Mouse (Mus musculus) MEL (cell line): ENCODE measurements around the gene Dolpp1. TPM values are rescaled to one million over a fixed set of nuclear protein-coding genes. Genes with fewer than 3 reads are reported as not detected.

Experiments
- DNase-seq: peaks from one replicate; pipeline ENCODE4 v3.0.0; 2011; ENCODE audit warnings: low read depth, low spot score
- H3K27ac ChIP-seq: 2 replicates; pipeline ENCODE4 v1.5.1; 2012; ENCODE audit warnings: low read depth, mild to moderate bottlenecking, control low read depth, low read length, moderate library complexity; ENCODE audit not compliant: control insufficient read depth
- H3K27me3 ChIP-seq, 2 experiments: fragments of 150-350 bp in 1 of 2; sonication (generic) in 1 of 2; 2 replicates each; pipeline ENCODE4 v1.6.1; 2012; ENCODE audit warnings: low read length in 2 of 2, mild to moderate bottlenecking in 2 of 2, improper control_type of control experiment in 1 of 2, moderate library complexity in 1 of 2; ENCODE audit not compliant: insufficient read depth in 2 of 2, control insufficient read depth in 1 of 2
- H3K36me3 ChIP-seq, 2 experiments: 2 replicates each; pipeline ENCODE4 v1.6.1; 2012 to 2014; ENCODE audit warnings: low read length in 2 of 2, improper control_type of control experiment in 1 of 2, inconsistent platforms in 1 of 2, mild to moderate bottlenecking in 1 of 2; ENCODE audit not compliant: insufficient read depth in 2 of 2, control insufficient read depth in 1 of 2
- H3K4me1 ChIP-seq, 2 experiments: fragments of 150-350 bp in 1 of 2; sonication (generic) in 1 of 2; 2 replicates each; pipeline ENCODE4 v1.6.1; 2012; ENCODE audit warnings: low read length in 2 of 2, improper control_type of control experiment in 1 of 2, mild to moderate bottlenecking in 1 of 2; ENCODE audit not compliant: insufficient read depth in 2 of 2, control insufficient read depth in 1 of 2
- H3K4me3 ChIP-seq, 2 experiments: fragments of 150-350 bp in 1 of 2; sonication (generic) in 1 of 2; 2 replicates each; pipeline ENCODE4 v1.5.1; 2012; ENCODE audit warnings: low read depth in 2 of 2, low read length in 2 of 2, mild to moderate bottlenecking in 2 of 2, moderate library complexity in 2 of 2, control low read depth in 1 of 2, improper control_type of control experiment in 1 of 2; ENCODE audit not compliant: control insufficient read depth in 1 of 2, insufficient read depth in 1 of 2
- H3K79me2 ChIP-seq: 2 replicates; pipeline ENCODE4 v1.6.1; 2012; ENCODE audit warnings: mild to moderate bottlenecking, low read length, moderate library complexity; ENCODE audit not compliant: control insufficient read depth, poor library complexity, insufficient read depth
- H3K9ac ChIP-seq: 2 replicates; pipeline ENCODE4 v1.6.1; 2012; ENCODE audit warnings: low read depth, mild to moderate bottlenecking, control low read depth, low read length, moderate library complexity; ENCODE audit not compliant: control insufficient read depth, poor library complexity, severe bottlenecking
- H3K9me3 ChIP-seq: fragments of 150-350 bp; sonication (generic); replicated peaks from 2 replicates; pipeline ENCODE4 v1.6.1; 2012; ENCODE audit warnings: mild to moderate bottlenecking, low read length, improper control_type of control experiment, moderate library complexity; ENCODE audit not compliant: insufficient read depth
- BHLHE40 ChIP-seq: IDR thresholded peaks from 2 replicates; pipeline ENCODE4 v1.6.1; 2012; ENCODE audit warnings: low read depth, mild to moderate bottlenecking, inconsistent platforms, low read length, improper control_type of control experiment, borderline replicate concordance
- CHD1 ChIP-seq: IDR thresholded peaks from 2 replicates; pipeline ENCODE4 v1.6.1; 2012; ENCODE audit warnings: low read depth, mild to moderate bottlenecking, inconsistent platforms, low read length, improper control_type of control experiment
- CHD2 ChIP-seq: IDR thresholded peaks from 2 replicates; pipeline ENCODE4 v1.6.1; 2011; ENCODE audit warnings: low read length, improper control_type of control experiment
- CTCF ChIP-seq, 3 experiments: IDR thresholded peaks in 2 of 3; conservative IDR thresholded peaks in 1 of 3; 2 replicates each; pipeline ENCODE4 v1.5.1; 2011 to 2012; ENCODE audit warnings: low read length in 3 of 3, low read depth in 2 of 3, mild to moderate bottlenecking in 2 of 3, improper control_type of control experiment in 1 of 3, inconsistent platforms in 1 of 3, mixed read lengths in 1 of 3, moderate library complexity in 1 of 3; ENCODE audit not compliant: control insufficient read depth in 1 of 3, insufficient read depth in 1 of 3, poor library complexity in 1 of 3, severe bottlenecking in 1 of 3
- EP300 ChIP-seq, 2 experiments: IDR thresholded peaks; 2 replicates each; pipeline ENCODE4 v1.6.1; 2011; ENCODE audit warnings: improper control_type of control experiment in 2 of 2, low read length in 2 of 2, low read depth in 1 of 2, mild to moderate bottlenecking in 1 of 2
- GATA1 ChIP-seq: IDR thresholded peaks from 2 replicates; pipeline ENCODE4 v1.6.1; 2011; ENCODE audit warnings: low read depth, low read length, improper control_type of control experiment
- HCFC1 ChIP-seq: IDR thresholded peaks from 2 replicates; pipeline ENCODE4 v1.6.1; 2012; ENCODE audit warnings: low read depth, mild to moderate bottlenecking, inconsistent platforms, low read length, improper control_type of control experiment, moderate library complexity
- MAFK ChIP-seq: IDR thresholded peaks from 2 replicates; pipeline ENCODE4 v1.6.1; 2011; ENCODE audit warnings: low read depth, mild to moderate bottlenecking, low read length, improper control_type of control experiment, borderline replicate concordance
- MXI1 ChIP-seq: IDR thresholded peaks from 2 replicates; pipeline ENCODE4 v1.6.1; 2011; ENCODE audit warnings: mild to moderate bottlenecking, low read depth, low read length, improper control_type of control experiment
- NELFE ChIP-seq: IDR thresholded peaks from 2 replicates; pipeline ENCODE4 v1.6.1; 2011; ENCODE audit warnings: low read depth, low read length, improper control_type of control experiment
- NRF1 ChIP-seq: IDR thresholded peaks from 2 replicates; pipeline ENCODE4 v1.6.1; 2014; ENCODE audit warnings: low read depth, mild to moderate bottlenecking, inconsistent platforms, low read length, improper control_type of control experiment, moderate library complexity; ENCODE audit not compliant: poor library complexity, insufficient read depth, severe bottlenecking
- POLR2A ChIP-seq, 2 experiments: IDR thresholded peaks; 2 replicates each; pipeline ENCODE4 v1.6.1; 2011 to 2012; ENCODE audit warnings: low read length in 2 of 2, mild to moderate bottlenecking in 2 of 2, control low read depth in 1 of 2, improper control_type of control experiment in 1 of 2, low read depth in 1 of 2, moderate library complexity in 1 of 2; ENCODE audit not compliant: control insufficient read depth in 1 of 2, insufficient read depth in 1 of 2, poor library complexity in 1 of 2
- POLR2AphosphoS2 ChIP-seq: IDR thresholded peaks from 2 replicates; pipeline ENCODE4 v1.6.1; 2011; ENCODE audit warnings: low read length, improper control_type of control experiment
- POLR2AphosphoS5 ChIP-seq: IDR thresholded peaks from 2 replicates; pipeline ENCODE4 v1.6.1; 2012; ENCODE audit warnings: low read depth, borderline replicate concordance, mild to moderate bottlenecking, inconsistent platforms, low read length, moderate library complexity, mixed read lengths
- RCOR1 ChIP-seq: IDR thresholded peaks from 2 replicates; pipeline ENCODE4 v1.6.1; 2012; ENCODE audit warnings: low read depth, mild to moderate bottlenecking, inconsistent platforms, low read length, improper control_type of control experiment
- SMC3 ChIP-seq: IDR thresholded peaks from 2 replicates; pipeline ENCODE4 v1.6.1; 2011; ENCODE audit warnings: low read depth, low read length, improper control_type of control experiment
- TAL1 ChIP-seq: IDR thresholded peaks from 2 replicates; pipeline ENCODE4 v1.6.1; 2012; ENCODE audit warnings: mild to moderate bottlenecking, inconsistent platforms, low read length, moderate library complexity, mixed read lengths
- TBP ChIP-seq: IDR thresholded peaks from 2 replicates; pipeline ENCODE4 v1.8.0; 2011; ENCODE audit warnings: low read depth, low read length, improper control_type of control experiment
- UBTF ChIP-seq: IDR thresholded peaks from 2 replicates; pipeline ENCODE4 v1.6.1; 2012; ENCODE audit warnings: low read depth, mild to moderate bottlenecking, inconsistent platforms, low read length, improper control_type of control experiment, moderate library complexity, borderline replicate concordance; ENCODE audit not compliant: insufficient read depth
- ZKSCAN1 ChIP-seq: IDR thresholded peaks from 2 replicates; pipeline ENCODE4 v1.6.1; 2012; ENCODE audit warnings: low read depth, mild to moderate bottlenecking, inconsistent platforms, low read length, improper control_type of control experiment, moderate library complexity
- ZMIZ1 ChIP-seq: IDR thresholded peaks from 2 replicates; pipeline ENCODE4 v1.6.1; 2012; ENCODE audit warnings: low read depth, mild to moderate bottlenecking, inconsistent platforms, low read length, improper control_type of control experiment, moderate library complexity
- ZNF384 ChIP-seq: IDR thresholded peaks from 2 replicates; pipeline ENCODE4 v1.6.1; 2012; ENCODE audit warnings: low read depth, mild to moderate bottlenecking, inconsistent platforms, low read length, improper control_type of control experiment
- polyA plus RNA-seq, 2 experiments: library from polyadenylated mRNA; stranded (reverse) in 1 of 2; unstranded in 1 of 2; fragments of >175 nt in 1 of 2; fragments of >200 nt in 1 of 2; gene quantifications; 2 replicates each; pipeline versions ENCODE4 v1.2.1 to v1.2.4; 2012; ENCODE audit warnings: low replicate concordance in 2 of 2, low read depth in 1 of 2; ENCODE audit not compliant: insufficient read length in 2 of 2, insufficient read depth in 1 of 2, missing spikeins in 1 of 2
- total RNA-seq: library from RNA; depleted of rRNA; stranded (reverse); fragments of 300-350 nt; gene quantifications from 2 replicates; pipeline ENCODE4 v1.2.3, GENCODE M21; 2012

The Dolpp1 gene
- total and polyA plus RNA-seq, 3 experiments = 28.0 to 37.5 TPM; not detected in 1

- H3K36me3 ChIP-seq = peaks cover 0 to 3% of the 10 kb centered on the region in 2 experiments; a peak in 1 of 4 replicates
- no peaks in the 10 kb centered on the region for H3K9me3 ChIP-seq
- no peak overlapping the region for H3K4me3 ChIP-seq
- no peak for DNase-seq
- H3K4me1 ChIP-seq = no peaks in the 10 kb centered on the region
- no peak overlapping the region for H3K9ac ChIP-seq
- H3K27ac ChIP-seq = no peak overlapping the region
- no peak for TF ChIP-seq NRF1
- TF ChIP-seq, all 39 proteins: peak for 0
- no peaks in the 10 kb centered on the region for H3K27me3 ChIP-seq
- no peaks in the 10 kb centered on the region for H3K79me2 ChIP-seq
Observed at GRCm38 (mm10) chr2:30445312-30445711, 53.3 kb downstream of the Dolpp1 start.

- no peaks in the 10 kb centered on the region for H3K79me2 ChIP-seq
- no peak for DNase-seq
Observed at GRCm38 (mm10) chr2:30446891-30447826, 55.1 kb downstream of the Dolpp1 start.

GRCm38 (mm10) chr2:30448371-30448770 is 56.3 kb downstream of the Dolpp1 start:
- DNase-seq = no peak
- H3K9me3 ChIP-seq = no peaks in the 10 kb centered on the region
- no peaks in the 10 kb centered on the region for H3K4me1 ChIP-seq
- H3K36me3 ChIP-seq = peaks cover 0 to 3% of the 10 kb centered on the region in 2 experiments; a peak in 1 of 4 replicates
- no peak overlapping the region for H3K4me3 ChIP-seq
- no peaks in the 10 kb centered on the region for H3K79me2 ChIP-seq
- H3K27me3 ChIP-seq = no peaks in the 10 kb centered on the region
- no peak overlapping the region for H3K27ac ChIP-seq
- H3K9ac ChIP-seq = no peak overlapping the region
- TF ChIP-seq EP300 (IDR thresholded peaks at IDR 0.05; ENCODE audit: low read depth in 1 of 2, low read length in 2 of 2) (no peak), ZKSCAN1 (no peak), HCFC1 (no peak), UBTF (no peak), ZMIZ1 (no peak), RCOR1 (no peak), MXI1 (no peak), CTCF (IDR thresholded peaks at IDR 0.05 in 2 of 3, conservative IDR thresholded peaks at IDR 0.05 in 1 of 3; ENCODE audit: control insufficient read depth in 1 of 3, insufficient read depth in 1 of 3, low read depth in 2 of 3, low read length in 3 of 3, poor library complexity in 1 of 3, severe bottlenecking in 1 of 3) (no peak)
- TF ChIP-seq, all 39 proteins: peak for 0

More at GRCm38 (mm10) chr2:30446891-30447826, 55.1 kb downstream of the Dolpp1 start:
- Histone ChIP-seq H3K9me3 (no peaks in the 10 kb centered on the region), H3K36me3 (peaks cover 0 to 3% of the 10 kb centered on the region in 2 experiments; a peak in 1 of 4 replicates), H3K27me3 (no peaks in the 10 kb centered on the region)
- TF ChIP-seq BHLHE40 (no peak), POLR2AphosphoS2 (no peak), GATA1 (no peak), CHD2 (no peak), TAL1 (no peak), MAFK (no peak), ZKSCAN1 (no peak), TBP (no peak), CTCF (IDR thresholded peaks at IDR 0.05 in 2 of 3, conservative IDR thresholded peaks at IDR 0.05 in 1 of 3; ENCODE audit: control insufficient read depth in 1 of 3, insufficient read depth in 1 of 3, low read depth in 2 of 3, low read length in 3 of 3, poor library complexity in 1 of 3, severe bottlenecking in 1 of 3) (no peak), POLR2AphosphoS5 (no peak), NELFE (no peak), POLR2A (IDR thresholded peaks at IDR 0.05; ENCODE audit: control insufficient read depth in 1 of 2, insufficient read depth in 1 of 2, low read depth in 1 of 2, low read length in 2 of 2, poor library complexity in 1 of 2) (no peak), SMC3 (no peak), HCFC1 (no peak), ZNF384 (no peak), CHD1 (no peak)
- TF ChIP-seq, all 39 proteins: peak for 0
- H3K4me3 ChIP-seq = no peak overlapping the region
- no peaks in the 10 kb centered on the region for H3K4me1 ChIP-seq
- H3K27ac ChIP-seq = no peak overlapping the region
- no peak overlapping the region for H3K9ac ChIP-seq
